Mouse (Mus musculus) T-helper 1 cell (primary cell): Measurements from ENCODE around the gene Muc1.
"Not testable (repeated sequence)": the region's sequence is repeated elsewhere in the genome, so short reads cannot be mapped to it uniquely, and the experiment has no call there.

Experiments used
- in situ Hi-C: fragments of 300-600 bp; cut with MboI, MseI; formaldehyde crosslinking; loops from one replicate; pipeline ENCODE4 v1.15.1; 2025; ENCODE audit warnings: high pct_unique_total_duplicates

The Muc1 gene

DNA sequence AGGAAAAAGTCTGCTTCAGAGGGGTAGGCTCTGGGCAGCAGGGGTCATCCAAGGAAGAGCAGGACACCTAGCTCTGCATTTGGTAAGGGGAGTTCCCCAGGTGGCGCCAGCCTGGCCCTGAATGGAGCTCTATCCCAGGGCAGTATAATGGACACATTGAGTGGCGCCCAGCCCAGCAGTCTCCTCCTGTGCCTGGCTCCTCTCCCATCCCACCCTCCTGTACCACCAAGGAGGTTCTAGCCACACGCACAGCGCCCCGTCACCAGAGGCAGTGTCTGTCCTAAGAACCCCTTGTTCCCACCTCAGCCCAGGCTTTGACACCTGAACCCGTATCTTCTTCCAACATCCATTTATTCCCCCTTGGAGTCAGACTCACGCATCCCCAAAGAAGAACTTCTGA is 19.1 kb upstream of the Muc1 start:
- in situ Hi-C loops, result no loop called here

DNA sequence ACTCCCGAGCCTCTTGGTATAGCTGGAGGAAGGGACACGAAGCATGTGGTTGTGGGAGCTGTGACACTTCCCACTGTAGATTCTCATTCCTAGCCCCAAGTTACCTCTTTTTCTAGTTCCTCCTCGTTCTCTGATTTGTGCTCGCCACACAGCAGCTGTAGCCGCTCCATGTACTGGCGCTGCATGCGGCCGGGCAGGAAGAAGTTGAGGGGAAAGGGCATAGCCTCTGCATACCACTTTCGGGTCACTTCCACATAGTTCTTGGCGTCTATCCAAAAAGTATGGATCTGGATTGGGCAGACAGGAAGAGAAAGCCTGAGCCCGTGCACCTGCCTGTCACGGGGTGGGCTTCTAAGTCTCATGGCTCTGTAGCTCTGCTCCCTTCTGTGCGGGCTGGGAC is 18.7 kb upstream of the Muc1 start:
- in situ Hi-C loops, result no loop called here

DNA sequence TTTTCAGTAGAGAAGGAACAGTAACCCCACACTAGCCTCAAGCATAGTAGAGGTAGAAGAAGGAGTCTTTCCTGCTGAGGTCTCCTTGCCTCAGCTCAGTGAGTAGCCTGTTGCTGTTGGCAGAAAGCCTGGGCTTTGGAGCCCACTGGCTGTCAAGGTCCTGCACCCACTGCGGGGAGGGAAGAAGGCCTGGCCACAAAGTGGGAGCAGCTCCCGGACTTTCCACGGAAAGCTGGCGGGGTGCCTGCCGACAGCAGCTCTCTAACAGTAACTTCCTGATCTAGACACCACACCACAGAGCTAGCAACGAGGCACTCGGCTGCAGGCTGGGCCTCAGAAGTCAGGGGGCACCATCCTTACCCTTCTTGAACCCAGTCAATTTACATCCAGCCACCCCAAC is 18.1 kb upstream of the Muc1 start:
- in situ Hi-C loops, result no loop called here

DNA sequence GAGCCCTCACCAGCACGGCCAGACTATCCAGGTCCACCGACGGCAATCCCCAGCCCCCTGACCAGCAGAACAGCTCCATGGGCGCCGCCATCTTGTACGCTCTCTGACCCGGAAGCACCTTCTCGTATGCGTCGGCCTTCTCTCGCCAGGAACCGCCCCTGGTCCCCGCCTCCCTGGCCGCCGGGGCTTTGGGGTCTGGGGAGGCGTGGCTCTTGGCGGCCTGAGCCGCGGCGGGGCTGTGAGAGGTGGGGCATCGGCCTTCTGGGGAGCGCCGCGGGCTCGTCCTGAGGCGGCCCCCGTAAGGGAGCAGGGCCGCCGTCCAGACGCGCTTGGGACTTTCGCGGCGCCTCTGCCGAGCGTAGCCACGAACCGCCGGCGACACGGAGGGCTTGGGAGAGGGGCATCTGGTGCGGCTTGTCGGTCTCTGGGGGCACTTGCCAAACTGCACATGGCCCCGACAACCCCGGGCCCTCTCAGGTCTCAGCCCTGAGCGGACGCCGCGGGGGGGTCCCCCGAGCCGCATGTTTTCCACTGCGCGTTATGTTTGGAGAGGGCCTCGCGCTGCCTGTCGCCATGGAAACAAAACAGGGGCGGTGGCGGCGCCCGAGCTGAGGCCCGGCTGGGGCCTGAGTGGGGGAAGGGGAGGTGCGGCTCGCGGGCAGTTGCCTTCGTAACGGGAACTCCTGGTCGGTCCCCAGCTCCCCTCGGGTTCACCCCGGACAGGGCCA is 14.9 kb upstream of the Muc1 start:
- in situ Hi-C loops, result no loop called here

DNA sequence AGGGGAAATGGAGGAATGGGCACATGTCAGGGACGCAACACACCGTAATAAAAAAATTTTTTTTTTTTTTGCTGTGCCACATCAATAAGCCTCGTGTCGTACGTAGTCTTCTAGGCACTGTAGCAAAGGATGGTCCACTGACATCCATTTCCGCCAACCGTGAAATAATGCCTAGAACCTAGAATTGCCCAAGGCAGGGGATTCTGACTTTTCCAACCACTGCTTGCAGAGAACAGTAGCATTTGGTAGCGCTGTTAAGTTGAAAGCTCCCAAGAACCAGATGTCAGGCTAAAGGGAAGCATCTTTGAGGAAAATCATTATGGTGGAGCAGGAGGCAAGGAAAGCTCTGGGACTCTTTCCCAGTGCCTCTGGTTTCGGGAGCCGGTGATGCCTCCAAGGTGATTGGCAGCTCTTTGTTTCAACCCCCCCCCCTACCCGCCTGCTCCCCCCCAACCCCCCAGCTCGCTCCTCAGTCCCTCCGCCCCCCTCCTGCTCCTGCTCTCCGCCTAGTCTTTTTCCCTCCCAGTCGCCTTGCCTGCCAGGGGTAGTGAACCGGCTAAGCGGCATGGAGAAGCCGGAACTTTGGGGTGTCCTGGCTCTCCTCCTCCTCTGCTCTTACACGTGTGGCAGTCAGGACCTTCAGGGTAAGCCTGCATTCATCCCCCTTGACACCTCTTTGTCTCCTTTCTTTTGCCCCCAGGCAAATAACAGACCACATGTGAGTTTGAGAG is 14.0 kb upstream of the Muc1 start, which contains the start of gene Thbs3:
Gene Thbs3, plus strand, starts transcription at position 500 of the 731 bp plus-strand sequence.
- in situ Hi-C loops, result no loop called here

DNA sequence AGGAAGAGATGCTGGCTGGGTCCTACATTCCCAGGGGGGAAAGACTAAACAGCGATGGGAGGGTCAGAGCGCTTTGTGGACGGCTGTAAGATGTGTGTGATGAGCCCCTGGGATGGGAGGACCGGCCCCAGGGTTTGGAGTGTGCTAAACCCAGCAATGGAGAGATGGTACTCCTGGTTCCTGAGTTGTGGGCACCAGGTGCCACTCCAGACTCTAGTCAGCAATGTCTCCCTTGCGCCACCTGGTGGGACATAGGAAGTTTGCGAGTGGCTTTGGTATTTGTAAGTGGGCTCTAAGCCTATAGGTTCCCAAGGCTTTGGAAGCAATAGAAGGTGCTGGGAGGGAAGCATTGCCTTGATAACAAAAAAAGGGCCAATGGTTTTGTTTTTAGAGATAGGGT is 13.0 kb upstream of the Muc1 start:
- in situ Hi-C loops, result no loop called here

DNA sequence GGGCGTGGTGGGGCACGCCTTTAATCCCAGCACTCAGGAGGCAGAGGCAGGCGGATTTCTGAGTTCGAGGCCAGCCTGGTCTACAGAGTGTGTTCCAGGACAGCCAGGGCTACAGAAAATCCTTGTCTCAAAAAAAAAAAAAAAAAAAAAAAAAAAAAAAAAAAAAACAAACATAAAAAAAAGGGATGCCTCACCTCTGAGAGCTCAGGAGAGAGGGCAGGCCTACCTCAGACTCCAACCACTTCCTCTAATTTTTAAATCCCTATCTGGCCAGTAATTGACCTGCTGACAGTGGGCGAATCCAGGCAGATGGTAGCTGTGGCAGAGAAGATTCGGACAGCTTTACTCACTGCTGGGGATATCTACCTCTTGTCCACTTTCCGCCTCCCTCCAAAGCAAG is 12.4 kb upstream of the Muc1 start:
- in situ Hi-C loops, result not testable (repeated sequence)

DNA sequence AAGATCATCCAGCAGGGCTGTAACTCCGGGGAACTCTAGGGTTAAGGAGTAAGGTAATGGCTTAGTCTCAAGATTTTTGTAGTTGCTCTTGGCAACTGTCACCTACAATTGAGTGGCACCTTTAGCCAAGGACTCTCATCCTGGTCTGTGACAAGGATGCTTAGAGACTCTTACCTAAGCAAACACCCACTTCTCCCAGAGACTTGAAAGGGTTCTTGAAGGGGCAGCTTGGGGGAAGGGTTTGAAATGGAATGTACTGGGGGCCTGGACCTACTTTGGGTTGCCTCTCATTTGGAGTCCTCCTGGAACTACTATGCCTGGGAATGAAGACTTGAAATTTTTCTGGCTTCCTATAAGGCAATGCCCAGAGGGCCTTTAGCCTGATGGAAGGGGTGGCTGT is 10.6 kb upstream of the Muc1 start:
- in situ Hi-C loops, result no loop called here

DNA sequence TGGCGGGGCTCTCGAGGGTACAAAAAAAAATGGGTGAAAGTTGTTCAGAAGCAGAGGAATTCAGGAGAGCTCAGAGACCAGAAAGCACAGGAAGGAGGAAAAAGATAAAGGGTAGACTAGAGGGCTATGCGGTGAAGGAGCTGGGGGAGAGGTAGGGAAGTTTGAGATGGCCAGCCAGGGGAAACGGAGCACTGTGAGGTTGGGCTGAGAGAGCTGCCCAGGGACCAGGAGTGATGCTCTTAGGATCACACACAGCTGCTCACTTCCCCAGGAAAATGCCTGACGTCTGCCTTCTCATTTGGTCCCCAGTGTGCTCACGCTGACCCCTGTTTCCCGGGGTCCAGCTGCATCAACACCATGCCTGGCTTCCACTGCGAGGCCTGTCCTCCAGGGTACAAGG is 9.3 kb upstream of the Muc1 start:
- in situ Hi-C loops, result no loop called here

DNA sequence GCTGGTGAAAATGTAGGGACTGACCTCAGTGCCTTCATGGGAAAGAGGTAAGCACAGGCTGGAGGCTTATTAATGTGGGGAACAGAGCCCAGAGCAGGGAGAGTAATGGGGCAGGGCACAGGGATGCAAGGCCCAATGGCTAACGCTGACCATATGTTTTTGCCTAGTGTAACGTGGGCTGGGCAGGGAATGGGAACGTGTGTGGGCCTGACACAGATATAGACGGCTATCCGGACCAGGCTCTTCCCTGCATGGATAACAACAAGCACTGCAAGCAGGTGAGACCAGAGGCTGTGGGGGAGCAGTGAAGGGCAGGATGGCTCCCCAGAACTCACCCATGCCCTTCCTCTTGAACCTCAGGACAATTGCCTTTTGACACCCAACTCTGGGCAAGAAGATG is 7.7 kb upstream of the Muc1 start:
- in situ Hi-C loops, result no loop called here

DNA sequence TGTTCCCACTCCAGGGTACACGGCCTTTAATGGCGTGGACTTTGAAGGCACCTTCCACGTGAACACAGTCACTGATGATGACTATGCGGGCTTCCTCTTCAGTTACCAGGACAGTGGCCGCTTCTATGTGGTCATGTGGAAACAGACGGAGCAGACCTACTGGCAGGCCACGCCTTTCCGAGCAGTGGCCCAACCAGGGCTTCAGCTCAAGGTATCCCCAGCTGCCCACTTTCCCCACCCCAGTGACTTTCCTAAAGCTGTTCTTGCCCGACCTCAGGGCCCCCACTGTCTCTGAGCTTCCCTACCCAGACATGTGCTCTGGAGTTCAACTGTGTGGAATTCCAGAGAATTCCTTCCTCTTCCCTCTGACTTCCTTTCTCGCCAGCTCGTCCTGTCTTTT is 4.1 kb upstream of the Muc1 start:
- in situ Hi-C loops, result no loop called here

DNA sequence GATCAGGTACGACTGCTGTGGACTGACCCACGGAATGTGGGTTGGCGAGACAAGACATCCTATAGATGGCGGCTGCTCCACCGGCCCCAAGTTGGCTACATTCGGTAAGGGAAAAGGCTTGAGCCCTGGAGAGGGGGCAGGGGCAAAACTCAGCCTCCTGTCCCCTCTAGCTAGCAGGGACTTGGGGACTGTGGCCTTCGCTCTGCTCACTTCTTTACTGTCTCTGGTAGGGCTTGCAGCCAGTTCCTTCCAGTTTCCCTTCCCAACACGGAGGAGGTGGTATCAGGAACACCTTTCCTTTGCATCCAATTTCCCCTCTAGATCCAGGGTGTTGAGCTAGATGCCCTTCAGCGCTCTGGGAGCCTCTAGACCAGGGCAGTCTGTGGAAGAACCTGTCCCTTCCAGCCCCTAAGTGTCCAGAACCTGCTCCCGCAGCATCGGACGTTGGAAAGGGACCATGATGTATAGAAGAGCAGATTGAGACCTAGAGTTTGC is 3.5 kb upstream of the Muc1 start:
- in situ Hi-C loops, result no loop called here

DNA sequence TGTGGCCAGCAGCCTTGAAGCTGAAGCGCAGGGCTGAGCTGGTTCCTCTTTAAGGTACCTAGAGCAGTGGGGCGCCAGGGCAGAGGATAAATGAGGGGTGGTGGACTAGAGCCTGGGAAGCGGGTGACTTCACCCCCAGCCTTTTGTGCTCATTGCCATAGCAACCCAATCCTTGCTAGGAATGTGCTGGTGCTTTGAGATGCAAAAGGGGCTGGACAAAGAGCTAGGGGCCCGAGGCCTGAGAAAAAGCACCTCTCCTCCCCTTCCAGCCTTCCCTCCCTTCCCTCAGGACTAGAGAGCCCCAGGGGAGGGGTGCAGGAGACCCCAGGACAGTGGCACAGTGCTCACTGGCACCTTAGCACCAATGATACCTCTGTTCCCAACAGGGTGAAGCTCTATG is 2.9 kb upstream of the Muc1 start:
- in situ Hi-C loops, result no loop called here

DNA sequence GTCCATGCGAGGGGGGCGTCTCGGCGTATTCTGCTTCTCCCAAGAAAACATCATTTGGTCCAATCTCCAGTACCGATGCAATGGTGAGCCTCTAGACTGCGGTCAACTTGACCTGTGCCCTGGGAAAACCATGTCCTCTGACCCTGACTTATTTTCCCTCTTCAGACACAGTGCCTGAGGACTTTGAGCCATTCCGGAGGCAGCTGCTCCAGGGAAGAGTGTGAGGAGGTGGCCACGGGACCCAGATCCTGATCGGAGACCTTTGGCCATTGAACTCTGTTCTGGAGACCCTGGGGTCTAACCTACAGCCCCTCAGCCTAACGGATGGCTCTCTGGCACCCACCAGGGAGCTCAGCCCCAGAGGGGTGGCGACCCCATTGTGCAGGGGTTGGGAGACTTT is 2.5 kb upstream of the Muc1 start:
- in situ Hi-C loops, result no loop called here

DNA sequence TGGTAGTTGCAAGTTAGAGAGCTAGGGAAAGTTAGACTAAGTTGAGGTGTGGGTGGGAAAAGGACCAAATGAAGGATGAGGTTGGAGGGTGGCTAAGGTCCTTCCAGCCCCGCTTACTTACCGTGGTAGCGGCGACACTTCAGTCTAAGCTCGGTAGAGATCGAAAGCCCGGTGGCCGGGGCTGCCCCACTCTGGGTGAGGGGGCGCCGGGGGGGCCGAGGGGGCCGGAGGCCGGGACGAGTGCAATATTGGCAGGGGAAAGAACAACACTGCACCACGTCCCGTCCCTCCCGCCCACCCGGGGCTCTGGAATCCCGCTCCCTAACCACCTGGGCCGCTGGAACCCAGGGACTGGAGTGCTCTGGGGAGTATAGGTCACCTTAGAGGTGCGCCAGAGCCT is 2.0 kb upstream of the Muc1 start, which contains the start of gene Mtx1:
Gene Mtx1, minus strand, starts transcription at position 189 of the 400 bp plus-strand sequence.
- in situ Hi-C loops, result no loop called here

DNA sequence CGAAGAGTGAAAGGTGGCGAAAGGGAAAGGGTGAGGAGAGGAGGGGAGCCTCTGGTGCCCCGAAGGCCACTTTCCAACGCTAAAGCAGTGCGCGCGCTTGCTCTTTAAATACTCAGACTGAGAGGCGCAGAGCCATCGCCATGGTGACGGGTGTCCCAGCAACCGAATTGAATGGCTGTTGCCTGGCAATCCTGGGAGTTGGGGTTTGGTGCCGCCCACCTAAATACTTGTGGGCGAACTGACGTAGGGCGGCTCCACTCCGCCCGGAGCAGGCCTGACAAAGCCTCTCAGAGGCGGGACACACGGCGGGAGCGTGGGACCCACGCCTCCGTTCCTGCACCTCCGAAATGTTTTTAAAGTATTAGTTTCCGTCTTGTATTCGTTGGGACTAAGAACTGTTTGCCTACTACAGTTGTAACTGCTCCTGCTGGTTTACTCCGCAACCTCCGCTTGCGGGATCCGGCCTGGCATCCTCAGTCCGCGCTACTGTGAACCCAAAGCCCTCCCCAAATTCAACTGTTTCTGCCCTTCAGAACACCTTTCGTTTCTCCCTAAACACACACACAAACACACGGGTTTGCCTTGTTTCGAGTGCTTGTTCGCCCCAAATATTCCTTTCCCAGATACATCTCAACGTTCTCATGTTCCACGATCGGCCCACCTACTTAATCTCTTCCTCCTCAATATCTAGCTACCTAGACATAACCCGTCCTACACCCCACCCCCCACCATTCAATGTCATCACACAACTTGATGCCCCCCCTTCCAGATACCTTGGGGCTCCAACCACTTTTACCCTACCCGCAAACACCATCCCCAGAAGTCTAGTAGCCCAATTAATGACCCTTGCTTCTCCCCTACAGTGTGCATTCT is 1.3 kb upstream of the Muc1 start:
- in situ Hi-C loops, result no loop called here

DNA sequence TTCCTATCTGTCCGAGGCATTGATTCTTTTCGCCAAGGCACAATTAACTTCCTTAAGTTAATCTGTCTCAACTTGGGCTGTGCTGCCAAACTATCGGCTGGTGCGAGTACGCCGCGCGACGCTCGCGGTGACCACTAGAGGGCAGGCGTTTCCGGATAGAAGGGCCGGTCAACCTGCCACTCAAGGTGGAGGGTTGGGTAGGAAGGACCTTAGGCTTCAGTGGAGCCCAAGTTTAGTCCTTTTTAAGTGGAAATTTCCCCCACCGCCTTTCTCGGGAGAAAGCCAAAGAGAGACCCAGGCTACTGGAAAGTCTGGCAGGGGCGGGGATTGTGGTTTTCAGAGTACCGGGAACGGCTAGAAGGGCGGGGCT is 692 bp upstream of the Muc1 start:
- in situ Hi-C loops, result no loop called here

DNA sequence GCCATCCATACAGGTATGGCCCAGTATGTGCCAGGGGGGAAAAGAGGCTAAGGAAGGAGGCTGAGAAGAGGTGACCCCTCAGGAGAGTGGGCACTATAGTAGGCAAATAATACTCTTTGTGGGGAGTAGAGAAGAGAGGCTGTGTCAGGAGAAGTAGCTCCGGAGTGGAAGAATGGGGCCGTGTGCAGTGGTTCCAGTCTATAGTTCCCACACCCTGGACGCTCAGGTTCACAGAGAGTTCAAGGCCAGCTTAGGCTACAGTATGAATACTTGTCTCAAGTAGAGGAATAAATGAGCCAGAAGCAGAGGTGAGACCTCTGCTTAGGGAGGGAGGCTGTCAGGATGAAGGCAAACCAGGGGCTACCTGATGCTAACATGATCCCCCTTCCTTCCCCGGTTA is 419 bp downstream of the Muc1 start:
- in situ Hi-C loops, result no loop called here

DNA sequence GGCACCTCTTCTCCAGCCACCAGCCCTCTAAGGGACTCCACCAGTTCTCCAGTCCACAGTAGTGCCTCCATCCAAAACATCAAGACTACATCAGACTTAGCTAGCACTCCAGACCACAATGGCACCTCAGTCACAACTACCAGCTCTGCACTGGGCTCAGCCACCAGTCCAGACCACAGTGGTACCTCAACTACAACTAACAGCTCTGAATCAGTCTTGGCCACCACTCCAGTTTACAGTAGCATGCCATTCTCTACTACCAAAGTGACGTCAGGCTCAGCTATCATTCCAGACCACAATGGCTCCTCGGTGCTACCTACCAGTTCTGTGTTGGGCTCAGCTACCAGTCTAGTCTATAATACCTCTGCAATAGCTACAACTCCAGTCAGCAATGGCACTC is 1.7 kb downstream of the Muc1 start:
- in situ Hi-C loops, result no loop called here

DNA sequence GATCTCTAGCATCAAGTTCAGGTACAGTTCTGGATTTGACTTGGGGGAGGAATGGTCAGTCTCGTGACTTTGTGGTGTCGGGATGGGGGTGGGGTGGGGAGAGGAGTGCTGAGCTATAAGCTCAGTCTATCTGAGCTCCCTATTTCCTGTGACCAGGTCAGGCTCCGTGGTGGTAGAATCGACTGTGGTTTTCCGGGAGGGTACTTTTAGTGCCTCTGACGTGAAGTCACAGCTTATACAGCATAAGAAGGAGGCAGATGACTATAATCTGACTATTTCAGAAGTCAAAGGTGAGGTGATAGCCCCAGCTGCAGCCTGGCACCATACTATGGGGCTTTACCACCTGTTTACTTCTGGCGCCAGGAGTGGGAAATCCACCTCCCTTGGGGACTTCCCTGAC is 2.5 kb downstream of the Muc1 start:
- in situ Hi-C loops, result no loop called here

DNA sequence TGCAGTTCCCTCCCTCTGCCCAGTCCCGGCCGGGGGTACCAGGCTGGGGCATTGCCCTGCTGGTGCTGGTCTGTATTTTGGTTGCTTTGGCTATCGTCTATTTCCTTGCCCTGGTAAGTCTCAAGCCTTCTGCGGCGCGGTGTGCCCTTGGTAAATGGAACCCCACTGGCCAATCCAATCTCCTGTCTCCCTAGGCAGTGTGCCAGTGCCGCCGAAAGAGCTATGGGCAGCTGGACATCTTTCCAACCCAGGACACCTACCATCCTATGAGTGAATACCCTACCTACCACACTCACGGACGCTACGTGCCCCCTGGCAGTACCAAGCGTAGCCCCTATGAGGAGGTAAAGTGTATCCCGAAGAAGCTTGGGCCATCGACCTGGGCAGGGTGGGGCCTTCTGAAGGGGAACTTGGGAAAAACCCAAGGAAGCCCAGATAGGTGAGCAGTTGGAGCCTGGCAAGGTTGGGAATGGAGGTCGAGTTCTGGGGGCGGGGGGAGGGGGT is 3.0 kb downstream of the Muc1 start:
- in situ Hi-C loops, result no loop called here

DNA sequence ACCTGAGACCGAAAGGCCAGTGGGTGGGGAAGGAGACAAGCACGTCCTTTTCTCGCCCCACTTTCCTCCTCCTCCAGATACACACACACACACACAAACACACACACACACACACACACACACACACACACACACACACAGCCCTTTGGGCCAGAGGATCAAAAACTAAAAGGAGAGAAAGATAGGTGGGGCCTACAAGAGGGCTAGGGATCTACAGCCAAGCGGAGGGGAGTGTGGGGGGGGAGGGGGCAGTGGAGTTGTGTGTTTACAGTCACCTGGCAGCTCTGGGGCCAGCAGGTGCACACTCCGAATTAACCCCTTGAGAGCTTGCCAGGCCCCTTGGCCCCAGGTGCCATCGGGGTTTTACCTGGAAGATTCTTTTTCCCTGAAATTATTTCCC is 3.8 kb downstream of the Muc1 start:
- in situ Hi-C loops, result no loop called here
